8 mouse cellular contexts compared by ENCODE assay signal in genomic region chr9:116676445-116676844, GRCm38 (mm10).
DNase-seq lines count a peak whose midpoint lies in the region; ATAC-seq lines count a peak whose summit lies in the region.

No protein-coding gene starts in this region.

- no peaks in the 10 kb centered on the region for H3K36me3 ChIP-seq in forebrain, embryonic 13.5 days (ENCODE audit: poor library complexity, severe bottlenecking)

- no peak overlapping the region for H3K4me2 ChIP-seq in forebrain, embryonic 13.5 days

- no peak overlapping the region for H3K9ac ChIP-seq in forebrain, embryonic 13.5 days

- no peak overlapping the region for H3K27ac ChIP-seq in forebrain, embryonic 13.5 days

- WGBS in forebrain, embryonic 13.5 days = 66% methylated on average over 2 of the region's 2 CpGs

- H3K27me3 ChIP-seq in forebrain, embryonic 13.5 days = no peaks in the 10 kb centered on the region

- DNase-seq in heart, adult 11 months = peak; percentile 90
- no peak for DNase-seq in heart, postnatal 25 days (ENCODE audit: low spot score)
- DNase-seq in ovary, postnatal 14 days (ENCODE audit: low spot score) = peak; percentile 7
- DNase-seq in ovary, postnatal 36 days (ENCODE audit: low spot score) = no peak
- DNase-seq in layer of hippocampus, postnatal 36 days = peak; percentile 19 to 26
- no peak for DNase-seq in adrenal gland, postnatal 36 days
- no peak for DNase-seq in right cerebral cortex, postnatal 25 days

- H3K4me3 ChIP-seq in forebrain, embryonic 13.5 days = no peak overlapping the region

- intact Hi-C loops in heart, postnatal 25 days (cut with DNase I) = no loop called here

- no peaks in the 10 kb centered on the region for H3K4me1 ChIP-seq in forebrain, embryonic 13.5 days

- no peak for ATAC-seq in forebrain, embryonic 13.5 days

- H3K9me3 ChIP-seq in forebrain, embryonic 13.5 days (replicated peaks) = no peaks in the 10 kb centered on the region

Comparison
In these comparisons a context has a peak if more than half of its experiments do, and no peak if none do; other contexts are left out.
1. DNase-seq: peak in heart, adult 11 months (single experiment), ovary, postnatal 14 days (single experiment) and layer of hippocampus, postnatal 36 days (2 of 2); none in heart, postnatal 25 days (single experiment), ovary, postnatal 36 days (single experiment), adrenal gland, postnatal 36 days (0 of 2) and right cerebral cortex, postnatal 25 days (single experiment).